Mouse (Mus musculus) adipocyte (in vitro differentiated cells): ENCODE results near the gene Il12a.
"Not testable (repeated sequence)": the region's sequence is repeated elsewhere in the genome, so short reads cannot be mapped to it uniquely, and the experiment has no call there.

Experiments used
- DNase-seq: peaks from one replicate; pipeline ENCODE4 v3.0.0-alpha.2; 2016; ENCODE audit warnings: low spot score

Il12a gene

DNA sequence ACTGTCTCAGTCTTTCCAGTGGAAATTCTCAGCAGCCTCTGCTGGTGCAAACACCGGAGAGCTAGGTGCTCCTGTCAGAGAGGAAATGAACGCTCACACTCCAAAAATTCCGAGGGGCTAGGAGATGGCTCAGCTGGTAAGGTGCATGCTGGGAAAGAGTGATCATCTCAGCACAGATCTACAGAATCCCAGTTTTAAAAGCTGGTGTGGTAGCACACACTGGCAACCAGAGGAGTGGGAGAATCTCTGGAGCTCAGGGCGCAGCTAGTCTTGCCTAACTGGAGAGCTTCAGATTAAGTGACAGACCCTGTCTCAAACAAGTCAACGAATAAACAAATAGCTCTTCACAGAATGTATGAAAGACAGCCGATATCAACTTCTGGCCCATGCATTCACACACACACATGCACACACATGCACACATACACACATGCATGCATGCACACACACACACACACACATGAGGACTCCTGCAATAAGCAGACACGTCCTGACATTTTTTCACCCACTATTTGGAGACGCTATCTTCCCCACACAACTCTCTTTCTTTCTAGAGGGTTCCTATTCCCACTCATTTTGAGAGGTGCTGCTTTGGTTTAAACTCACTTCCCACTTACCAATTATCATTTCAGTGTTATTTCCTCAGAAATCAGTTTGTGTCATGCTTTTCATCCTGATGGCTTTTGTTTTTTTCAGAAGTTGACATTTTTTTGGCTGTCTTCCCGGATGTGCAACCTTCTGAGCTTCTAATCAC lies 52.5 kb downstream of the Il12a start:
- no peak for DNase-seq

DNA sequence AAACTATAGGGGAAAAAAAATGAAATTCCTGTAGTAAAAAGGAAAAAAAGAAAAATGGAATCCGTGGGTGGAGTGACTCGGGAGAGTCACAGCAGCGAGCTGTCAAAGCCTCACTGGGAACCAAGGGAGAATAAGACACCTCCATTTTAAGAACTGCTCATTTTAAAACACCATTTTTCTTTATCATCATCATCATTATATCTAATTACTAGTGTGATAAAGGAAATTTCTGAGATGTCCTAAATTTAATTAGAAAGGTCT lies 53.0 kb downstream of the Il12a start:
- no peak for DNase-seq

DNA sequence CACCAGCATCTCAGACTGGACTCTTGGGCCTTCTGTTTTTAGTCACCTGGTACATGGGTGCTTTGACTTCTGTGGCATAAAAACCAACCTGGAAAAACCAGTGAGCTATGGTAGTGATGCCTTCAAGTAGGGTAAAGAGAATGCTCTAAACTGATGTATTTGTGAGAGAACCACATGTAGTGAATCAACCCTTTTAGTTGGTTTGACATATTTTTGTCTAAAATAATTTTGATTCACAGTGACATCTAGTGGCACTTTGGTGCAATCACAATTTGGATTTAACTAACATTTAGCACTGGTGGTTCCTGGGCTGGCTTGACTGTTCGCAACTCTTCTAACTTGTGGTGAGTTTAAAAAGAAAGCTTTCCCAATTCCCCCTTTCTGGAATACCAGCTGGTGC lies 53.7 kb downstream of the Il12a start:
- peak; percentile 54 for DNase-seq

GRCm38 (mm10) chr3:68745033-68745432 lies 54.6 kb downstream of the Il12a start:
- DNase-seq: no peak

- DNase-seq: not testable (repeated sequence)
These were observed 55.8 kb downstream of the Il12a start for GRCm38 (mm10) chr3:68746282-68746681.
